Mouse (Mus musculus): ENCODE results near the gene Hist1h2bl.

GRCm38 (mm10) chr13:21749387-21750158, 33.6 kb upstream of the Hist1h2bl start:
- TF ChIP-seq CTCF (IDR thresholded peaks at IDR 0.05): no peak
- no peak for TF ChIP-seq EP300 (IDR thresholded peaks at IDR 0.05)

Data from lung, postnatal 0 days (tissue).